Mouse (Mus musculus) erythroblast, adult 5-6 weeks (primary cell): ENCODE measurements around the gene Babam1. TPM values are rescaled to one million over a fixed set of nuclear protein-coding genes. Genes with fewer than 3 reads are reported as not detected.

Source experiments
- ATAC-seq: replicated peaks from 2 replicates; pipeline ENCODE4 v1.8.0; 2016; ENCODE audit warnings: moderate number of reproducible peaks, mild to moderate bottlenecking, moderate TSS enrichment, inconsistent platforms; ENCODE audit not compliant: poor library complexity, low FRiP score, severe bottlenecking
- total RNA-seq, 2 experiments: library from RNA; stranded (forward) in 1 of 2; stranded (reverse) in 1 of 2; fragments of 150-400 nt in 1 of 2; fragments of 200-764, 138-1000 nt in 1 of 2; gene quantifications; 2 replicates each; pipeline versions ENCODE4 v1.2.3 to v1.2.4; 2015 to 2017; ENCODE audit warnings: low replicate concordance in 2 of 2

The Babam1 gene
- total RNA-seq, 2 experiments from 2014 or later: 31.9 to 35.2 TPM

- ATAC-seq: no peak
These were observed 16.2 kb upstream of the Babam1 start for GRCm38 (mm10) chr8:71380178-71381171.

- no peak for ATAC-seq
These were observed 15.2 kb upstream of the Babam1 start, which contains the start of gene Nr2f6 for GRCm38 (mm10) chr8:71381421-71381970. Gene Nr2f6, minus strand, starts transcription at chr8:71381960.

GRCm38 (mm10) chr8:71381971-71382961, 14.4 kb upstream of the Babam1 start:
- ATAC-seq: no peak

GRCm38 (mm10) chr8:71383396-71383795, 13.3 kb upstream of the Babam1 start:
- no peak for ATAC-seq

- ATAC-seq: no peak
These were observed 12.8 kb upstream of the Babam1 start for GRCm38 (mm10) chr8:71383860-71384259.

- 0 out of 2 replicates have a peak, but pooled peaks have one; percentile 37 for ATAC-seq
These were observed 11.3 kb upstream of the Babam1 start for GRCm38 (mm10) chr8:71385212-71385835.

GRCm38 (mm10) chr8:71388267-71388666, 8.4 kb upstream of the Babam1 start:
- no peak for ATAC-seq

- ATAC-seq: no peak
These were observed 5.0 kb upstream of the Babam1 start for GRCm38 (mm10) chr8:71391696-71392095.

GRCm38 (mm10) chr8:71392391-71392790, 4.3 kb upstream of the Babam1 start:
- no peak for ATAC-seq

GRCm38 (mm10) chr8:71392871-71393270, 3.8 kb upstream of the Babam1 start:
- no peak for ATAC-seq

GRCm38 (mm10) chr8:71394481-71394880, 2.2 kb upstream of the Babam1 start:
- no peak for ATAC-seq

- ATAC-seq: no peak
These were observed 1.6 kb upstream of the Babam1 start for GRCm38 (mm10) chr8:71395071-71395470.

GRCm38 (mm10) chr8:71395629-71396028, 1.0 kb upstream of the Babam1 start, which contains the start of gene Ushbp1:
Gene Ushbp1, minus strand, starts transcription at chr8:71395802.
- ATAC-seq: no peak

- no peak for ATAC-seq
These were observed 1.0 kb downstream of the Babam1 start for GRCm38 (mm10) chr8:71397701-71398100.

GRCm38 (mm10) chr8:71400826-71401225, 4.2 kb downstream of the Babam1 start:
- no peak for ATAC-seq

- ATAC-seq: no peak
These were observed 4.8 kb downstream of the Babam1 start for GRCm38 (mm10) chr8:71401454-71401853.

GRCm38 (mm10) chr8:71402446-71402964, 5.8 kb downstream of the Babam1 start:
- ATAC-seq: no peak

GRCm38 (mm10) chr8:71403107-71403885, 6.6 kb downstream of the Babam1 start:
- no peak for ATAC-seq
